Mouse (Mus musculus) ES-E14 (cell line): ENCODE data around the gene Gm21738. TPM values are rescaled to one million over a fixed set of nuclear protein-coding genes. Genes with fewer than 3 reads are reported as not detected.
"Not testable (repeated sequence)": the region's sequence is repeated elsewhere in the genome, so short reads cannot be mapped to it uniquely, and the experiment has no call there.

Experiments
- DNase-seq: peaks from one replicate; pipeline ENCODE4 v3.0.0-alpha.2; 2013; ENCODE audit warnings: low read depth, low spot score
- H3K27ac ChIP-seq: 2 replicates; pipeline ENCODE4 v1.5.1; 2012; ENCODE audit warnings: low read depth, mild to moderate bottlenecking, low read length, moderate library complexity, mixed read lengths; ENCODE audit not compliant: poor library complexity, insufficient read depth, severe bottlenecking
- H3K36me3 ChIP-seq: 2 replicates; pipeline ENCODE4 v1.6.1; 2012; ENCODE audit warnings: mild to moderate bottlenecking, low read length, moderate library complexity, mixed read lengths; ENCODE audit not compliant: control insufficient read depth, poor library complexity, insufficient read depth, severe bottlenecking
- H3K4me1 ChIP-seq, 2 experiments: fragments of 150-350 bp in 1 of 2; sonication (generic) in 1 of 2; 2 replicates each; pipeline ENCODE4 v1.6.1; 2012; ENCODE audit warnings: low read length in 2 of 2, mild to moderate bottlenecking in 1 of 2, mixed read lengths in 1 of 2; ENCODE audit not compliant: control insufficient read depth in 2 of 2, insufficient read depth in 2 of 2, poor library complexity in 1 of 2
- H3K4me3 ChIP-seq, 2 experiments: fragments of 150-350 bp in 1 of 2; sonication (generic) in 1 of 2; 2 replicates each; pipeline ENCODE4 v1.5.1; 2012; ENCODE audit warnings: low read length in 2 of 2, low read depth in 1 of 2, mild to moderate bottlenecking in 1 of 2, mixed read lengths in 1 of 2; ENCODE audit not compliant: insufficient read depth in 1 of 2, poor library complexity in 1 of 2, severe bottlenecking in 1 of 2
- H3K9ac ChIP-seq: 2 replicates; pipeline ENCODE4 v1.6.1; 2012; ENCODE audit warnings: low read depth, mild to moderate bottlenecking, low read length, mixed read lengths; ENCODE audit not compliant: poor library complexity, insufficient read depth, severe bottlenecking
- H3K9me3 ChIP-seq: fragments of 150-350 bp; sonication (generic); 2 replicates; pipeline ENCODE4 v1.6.1; 2012; ENCODE audit warnings: low read depth, mild to moderate bottlenecking, low read length; ENCODE audit not compliant: control insufficient read depth, insufficient read depth
- in situ Hi-C, 2 experiments: fragments of 600-800 bp; cut with MboI; formaldehyde crosslinking; loops; one replicate each; pipeline ENCODE4 v1.15.1; 2025; ENCODE audit warnings: low sequenced_read_pairs in 2 of 2, inconsistent platforms in 1 of 2; ENCODE audit not compliant: unreplicated experiment in 2 of 2
- total RNA-seq: library from RNA; depleted of rRNA; stranded (reverse); fragments of 300-350 nt; gene quantifications from 2 replicates; pipeline ENCODE4 v1.2.3, GENCODE M21; 2012; rRNA removed

Gm21738 gene
- 6.8 and 15.1 TPM in 2 replicates for total RNA-seq

DNA sequence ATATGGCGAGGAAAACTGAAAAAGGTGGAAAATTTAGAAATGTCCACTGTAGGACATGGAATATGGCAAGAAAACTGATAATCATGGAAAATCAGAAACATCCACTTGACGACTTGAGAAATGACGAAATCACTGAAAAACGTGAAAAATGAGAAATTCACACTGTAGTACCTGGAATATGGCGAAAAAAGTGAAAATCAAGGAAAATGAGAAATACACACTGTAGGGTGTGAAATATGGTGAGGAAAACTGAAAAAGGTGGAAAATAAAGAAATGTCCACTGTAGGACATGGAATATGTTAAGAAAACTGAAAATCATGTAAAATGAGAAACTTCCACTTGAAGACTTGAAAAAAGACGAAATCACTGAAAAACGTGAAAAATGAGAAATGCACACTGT, at the start of gene Gm21738:
Gm21738 (minus strand) TSS at position 101 of the 400 bp plus-strand sequence.
- H3K27ac ChIP-seq, H3K4me3 ChIP-seq, H3K4me1 ChIP-seq, H3K9ac ChIP-seq, DNase-seq, H3K9me3 ChIP-seq, in situ Hi-C loops, H3K36me3 ChIP-seq: not testable (repeated sequence)

DNA sequence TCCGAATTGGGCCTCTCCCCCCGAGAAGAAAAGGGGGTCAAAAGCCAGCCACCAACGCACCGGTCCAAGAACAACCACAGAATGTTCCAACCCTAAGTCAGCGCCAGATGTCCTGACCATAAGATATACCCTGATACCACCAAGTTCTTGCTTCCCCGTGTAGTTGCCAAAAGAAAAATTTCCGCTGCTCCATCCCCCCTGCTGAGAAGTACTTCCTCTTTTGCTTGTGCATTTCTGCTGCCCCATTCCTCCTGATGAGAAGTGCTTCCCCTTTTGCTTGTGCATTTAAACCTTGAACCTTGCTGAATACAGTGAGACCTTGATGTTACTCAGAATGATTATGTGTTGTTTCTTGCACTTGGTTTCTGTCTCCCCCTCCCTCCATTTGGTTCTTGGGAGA, 35.0 kb downstream of the Gm21738 start:
- H3K9ac ChIP-seq, H3K4me1 ChIP-seq, in situ Hi-C loops, H3K27ac ChIP-seq, H3K4me3 ChIP-seq, DNase-seq, H3K9me3 ChIP-seq, H3K36me3 ChIP-seq: not testable (repeated sequence)

Other genes with a start within 250 kb of the Gm21738 start
- gene Gm2244, start 131.0 kb upstream of the Gm21738 start, total RNA-seq, result 0.21 and 0.27 TPM in 2 replicates
- gene Gm2237, start 166.2 kb upstream of the Gm21738 start, total RNA-seq, result 22.0 and 22.4 TPM in 2 replicates
- gene Gm5458, start 183.7 kb upstream of the Gm21738 start, total RNA-seq, result not detected in 2 replicates